Mouse (Mus musculus) frontal cortex, adult 2 months (tissue): ENCODE measurements around the gene Prkca. TPM values are rescaled to one million over a fixed set of nuclear protein-coding genes. Genes with fewer than 3 reads are reported as not detected.
A peak's percentile ranks its signal among the peaks of the same experiment; 100 is the strongest.

Source experiments
- DNase-seq, 2 experiments: peaks; one replicate each; pipeline ENCODE4 v3.0.0; 2022; ENCODE audit warnings: low spot score in 1 of 2; ENCODE audit errors: extremely low spot score in 1 of 2
- polyA plus RNA-seq: library from polyadenylated mRNA; depleted of rRNA; stranded (reverse); fragments of >200 nt; gene quantifications from 2 replicates; pipeline ENCODE4 v1.2.3, GENCODE M21; 2012

Gene Prkca
- polyA plus RNA-seq, 1 experiment: 80.3 TPM

DNA sequence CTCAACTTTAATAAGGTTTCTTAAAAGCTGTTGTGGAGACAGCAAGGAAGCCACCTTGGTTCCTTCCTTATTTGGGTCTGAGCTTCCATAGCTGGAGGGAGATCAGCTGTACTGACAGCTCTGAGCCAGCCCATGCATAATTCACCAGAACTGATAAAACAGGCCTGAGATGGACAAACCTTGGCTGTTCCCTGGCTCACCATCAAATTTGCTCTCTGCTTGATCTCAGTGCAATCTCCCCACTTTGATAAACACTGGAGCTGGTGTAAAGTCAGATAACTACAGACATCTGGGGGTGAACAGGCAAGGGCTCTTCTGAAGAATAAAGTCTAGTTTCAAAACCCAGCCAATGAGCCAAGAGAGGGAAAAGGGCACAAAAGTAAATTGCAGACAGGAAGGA lies 261.1 kb downstream of the Prkca start:
- DNase-seq: no peak

DNA sequence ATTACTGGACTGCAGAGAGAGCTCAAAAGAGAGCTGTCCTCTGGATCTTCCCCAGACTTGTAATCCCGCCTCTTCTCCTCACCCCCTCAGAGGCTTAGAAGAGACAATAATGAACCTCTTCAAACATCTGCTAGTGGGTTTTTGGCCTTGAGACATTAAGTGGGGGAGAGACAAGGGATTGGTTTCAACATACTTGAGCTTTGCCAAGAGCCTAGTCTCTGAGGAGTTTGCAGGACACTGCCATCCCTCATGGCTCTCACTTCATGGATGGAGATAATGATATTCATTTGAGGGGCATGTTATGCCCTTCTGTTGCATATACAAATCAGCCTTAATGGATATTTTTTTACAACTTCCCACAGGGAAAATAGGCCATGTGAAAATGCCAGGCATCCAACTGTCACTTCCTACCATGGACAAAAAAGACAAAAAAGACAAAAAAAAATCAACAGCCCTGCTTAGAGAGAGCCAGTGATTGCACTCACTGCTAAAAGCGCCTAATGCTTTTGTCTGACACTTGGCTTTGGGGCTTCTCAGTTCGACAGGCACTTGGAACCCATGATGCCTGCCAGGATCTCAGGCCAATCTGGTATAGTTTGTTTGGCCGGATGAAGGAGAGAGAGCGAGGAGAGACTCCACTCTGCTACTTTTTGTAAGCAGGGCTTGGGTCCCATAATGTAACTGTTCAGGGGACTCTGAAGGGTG lies 263.6 kb downstream of the Prkca start:
- DNase-seq: no peak

DNA sequence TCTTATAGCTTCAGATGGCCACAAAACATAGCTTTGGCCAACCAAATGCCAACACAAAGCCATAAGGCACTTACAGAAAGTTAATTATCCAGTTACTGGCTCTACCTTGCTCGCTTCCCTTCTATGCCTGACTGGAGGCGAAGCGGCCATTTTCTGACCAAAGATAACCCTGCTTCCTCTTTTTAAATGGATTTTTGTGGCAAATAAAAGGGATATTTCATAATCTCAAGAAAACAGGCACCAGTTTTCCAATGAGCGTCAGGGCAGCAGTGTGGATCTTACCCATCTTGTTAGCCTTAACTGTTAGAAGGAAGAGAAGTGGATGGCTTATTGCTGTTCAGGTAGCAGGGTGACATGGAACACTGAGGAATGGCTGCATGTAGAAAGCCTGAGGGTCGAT lies 264.3 kb downstream of the Prkca start:
- no peak for DNase-seq

DNA sequence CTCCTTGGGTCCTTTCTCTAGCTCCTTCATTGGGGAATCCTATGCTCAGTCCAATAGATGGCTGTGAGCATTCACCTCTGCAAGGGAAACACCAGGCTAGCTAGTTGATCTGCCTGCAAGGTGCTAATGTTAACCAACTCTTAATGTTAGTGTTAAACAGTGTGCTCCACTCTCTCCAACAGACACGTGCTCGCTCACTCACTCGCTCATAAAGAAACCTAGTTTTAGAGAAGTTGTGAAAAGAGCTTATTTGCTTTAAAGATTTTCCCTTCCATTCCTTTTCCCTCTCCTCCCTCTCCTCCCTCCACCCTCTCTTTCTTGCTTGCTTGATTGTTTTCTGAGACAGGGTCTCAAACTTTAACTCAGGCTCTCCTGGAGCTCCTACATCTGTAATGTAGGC lies 266.2 kb downstream of the Prkca start:
- DNase-seq: no peak

DNA sequence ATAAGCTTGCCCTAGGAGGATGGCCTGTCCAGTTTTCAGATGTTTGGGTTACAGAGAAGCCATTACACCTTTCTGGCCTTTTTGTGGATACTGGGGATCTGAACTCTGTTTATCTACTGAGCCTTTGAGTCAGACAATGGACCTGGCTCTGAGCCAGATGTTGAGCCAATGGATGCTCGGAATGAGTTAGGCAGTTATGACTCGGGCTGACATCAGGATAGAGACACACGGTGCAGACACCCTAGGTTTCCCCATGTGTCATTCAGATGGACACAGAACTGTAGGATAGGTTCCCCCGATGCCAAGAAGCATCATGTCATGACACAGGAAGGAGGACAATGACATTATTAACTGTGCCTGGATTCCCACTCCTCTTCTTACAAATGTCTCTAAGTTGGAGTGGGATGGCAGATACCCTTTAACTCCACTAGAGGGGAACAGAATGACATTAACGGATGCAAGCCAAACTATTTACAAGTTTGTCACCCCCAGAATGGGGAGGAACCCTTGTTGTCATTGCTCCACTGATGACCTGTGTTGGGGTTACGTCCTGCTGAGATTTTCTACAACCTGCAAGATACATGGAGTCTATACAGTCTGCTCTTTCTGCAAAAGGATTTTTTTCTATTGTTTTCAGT lies 271.0 kb downstream of the Prkca start:
- no peak for DNase-seq

DNA sequence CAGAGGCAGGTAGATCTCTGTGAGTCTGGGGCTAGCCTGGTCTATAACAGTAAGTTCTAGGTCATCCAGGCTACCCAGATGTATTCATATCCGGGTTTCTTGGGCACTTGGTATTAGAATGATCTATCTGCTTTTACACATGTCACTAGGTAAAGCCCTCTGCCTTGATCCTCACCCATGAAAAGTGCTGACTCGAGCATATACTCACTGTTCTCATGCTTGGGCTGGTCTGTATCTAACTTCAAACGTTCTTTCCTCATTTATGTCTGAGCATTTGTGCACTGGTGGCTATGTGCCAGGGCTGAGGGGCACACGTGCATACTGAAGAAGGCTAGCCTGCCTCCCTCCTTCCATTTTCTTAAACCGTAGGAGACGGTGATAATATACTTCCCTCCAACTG lies 272.5 kb downstream of the Prkca start:
- DNase-seq: no peak

DNA sequence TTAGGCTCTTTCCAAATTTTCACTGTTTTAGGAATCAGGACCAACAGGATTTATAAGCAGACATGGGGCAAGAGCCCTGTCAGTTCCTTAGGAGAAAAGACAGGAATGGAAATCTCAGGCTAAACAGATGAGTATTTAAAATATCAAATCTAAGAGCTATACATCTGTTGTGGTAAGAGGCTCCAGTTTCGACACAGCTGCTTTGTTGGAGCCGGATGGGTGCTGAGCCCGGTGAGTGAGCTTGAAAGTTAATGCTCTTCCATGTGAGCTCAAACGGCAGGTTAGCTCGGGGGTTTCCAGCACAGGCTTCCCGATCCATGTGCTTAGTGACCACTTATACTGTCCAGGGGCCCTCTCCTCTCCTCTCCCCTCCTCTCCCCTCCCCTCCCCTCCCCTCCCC lies 273.7 kb downstream of the Prkca start:
- DNase-seq: no peak

DNA sequence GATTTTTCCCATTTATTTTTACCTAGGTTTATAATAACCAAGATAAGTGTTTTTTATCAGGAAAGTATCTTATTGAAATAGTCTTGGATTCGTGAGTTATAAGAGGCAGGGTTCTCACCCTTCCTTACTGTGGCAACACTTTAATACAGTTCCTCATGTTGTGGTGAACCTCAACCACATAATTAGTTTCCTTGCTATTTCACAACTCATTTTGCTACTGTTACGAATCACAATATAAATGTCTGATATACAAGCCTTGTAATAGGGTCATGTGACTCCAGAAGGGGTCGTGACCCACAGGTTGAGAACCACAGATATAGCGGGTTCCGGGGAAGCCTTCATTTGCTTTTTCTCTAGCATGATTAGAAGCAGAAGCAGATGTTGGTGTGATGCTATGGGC lies 275.3 kb downstream of the Prkca start:
- no peak for DNase-seq

DNA sequence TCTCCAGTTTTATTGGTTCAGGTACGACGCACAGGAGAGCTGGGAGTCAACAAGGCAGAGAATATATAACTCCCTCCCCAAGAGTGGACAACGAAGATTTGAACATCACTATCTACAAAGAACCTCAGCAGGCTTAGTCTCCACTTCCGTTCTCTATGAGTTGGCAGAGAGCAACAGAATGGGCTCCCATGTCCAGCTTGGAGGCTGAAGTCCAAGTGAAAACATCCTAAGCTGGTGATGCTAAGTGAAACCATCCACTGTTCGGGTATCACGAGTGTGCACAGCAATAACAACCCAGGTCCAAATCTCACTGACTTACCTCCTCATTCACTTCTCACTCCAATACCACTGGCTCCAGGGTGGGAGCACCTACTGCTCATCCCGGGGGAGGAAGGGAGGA lies 276.6 kb downstream of the Prkca start:
- DNase-seq: no peak

DNA sequence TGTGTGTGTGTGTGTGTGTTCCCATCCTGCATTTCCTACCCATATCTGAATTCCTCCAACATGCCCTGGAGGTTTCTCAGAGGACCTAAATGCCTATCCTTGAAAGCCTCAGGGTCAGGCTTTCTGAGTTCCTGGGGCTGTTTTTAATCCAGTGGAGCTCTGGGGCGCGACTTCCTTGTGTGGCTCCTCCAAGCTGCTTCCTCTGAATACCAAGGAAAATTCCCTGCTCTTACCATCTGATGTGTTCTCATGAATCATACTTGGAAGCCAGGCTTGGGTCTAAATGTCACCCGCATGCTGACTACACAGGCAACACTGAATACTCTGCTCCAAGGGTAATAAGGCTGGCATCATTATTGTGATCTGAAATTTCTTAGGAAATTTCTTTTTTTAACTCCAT lies 279.3 kb downstream of the Prkca start:
- peak in 1 of 2 experiments; percentile 68 for DNase-seq

DNA sequence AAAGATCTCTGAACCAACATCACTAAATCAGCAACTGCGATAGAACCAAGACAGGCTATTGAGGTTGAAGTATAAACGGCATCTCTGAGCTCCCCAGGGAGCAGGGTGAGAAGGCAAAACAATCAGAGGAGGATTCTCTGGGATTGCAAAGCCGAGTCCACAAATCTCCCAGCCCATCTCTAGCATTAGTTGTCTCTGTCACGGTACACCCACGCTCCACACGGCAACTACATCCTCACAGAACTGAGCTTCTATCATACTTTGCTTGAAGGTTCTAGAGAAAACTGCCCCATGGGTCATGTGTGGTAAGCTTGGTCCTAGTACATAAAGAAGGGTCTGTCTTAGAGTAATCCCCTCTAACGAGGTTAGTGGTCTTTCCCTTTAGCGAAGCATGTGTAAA lies 280.6 kb downstream of the Prkca start:
- DNase-seq: no peak

DNA sequence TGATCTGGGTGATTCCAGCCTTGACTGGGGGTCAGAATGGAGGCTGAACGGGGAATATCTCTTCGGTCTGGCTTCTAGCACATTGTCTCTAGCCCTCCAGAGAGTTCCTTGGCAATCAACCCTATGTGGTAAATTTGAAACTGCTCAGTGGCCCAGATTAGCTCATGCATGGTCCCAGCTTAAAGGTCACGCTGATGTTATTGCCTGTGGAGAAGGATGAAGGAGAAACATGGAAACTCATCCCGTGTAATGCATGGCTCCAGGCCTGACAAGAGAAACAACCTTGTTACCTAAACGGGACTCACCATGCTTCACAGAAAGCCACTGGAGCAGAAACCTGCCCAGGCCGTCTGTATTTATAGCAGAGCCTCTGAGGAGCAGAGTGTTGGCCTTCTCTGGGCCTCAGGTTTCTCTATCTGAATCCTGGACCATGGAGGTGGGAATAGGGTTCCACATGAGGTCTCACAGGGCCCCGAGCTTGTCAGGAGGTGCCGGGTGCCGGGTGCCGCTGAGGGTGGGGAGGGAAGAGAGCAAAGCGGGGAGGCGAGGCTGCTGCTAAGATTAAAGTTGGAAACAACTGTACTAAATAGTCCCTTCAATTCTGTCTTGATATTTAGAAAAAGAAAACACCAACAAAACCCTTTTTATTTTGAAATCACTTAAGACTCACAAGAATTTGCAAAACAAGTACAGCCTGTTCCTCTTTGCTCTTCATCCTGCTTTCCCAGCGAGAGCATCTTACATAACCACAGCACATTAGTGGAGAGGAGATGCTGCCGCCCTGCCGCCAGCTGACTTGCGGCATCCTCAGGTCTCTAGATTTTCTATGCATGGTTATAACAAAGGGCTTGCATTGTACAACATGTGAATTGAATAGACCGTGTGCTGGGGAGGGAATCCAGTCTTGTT lies 281.9 kb downstream of the Prkca start:
- DNase-seq: peak; percentile 49 to 77

DNA sequence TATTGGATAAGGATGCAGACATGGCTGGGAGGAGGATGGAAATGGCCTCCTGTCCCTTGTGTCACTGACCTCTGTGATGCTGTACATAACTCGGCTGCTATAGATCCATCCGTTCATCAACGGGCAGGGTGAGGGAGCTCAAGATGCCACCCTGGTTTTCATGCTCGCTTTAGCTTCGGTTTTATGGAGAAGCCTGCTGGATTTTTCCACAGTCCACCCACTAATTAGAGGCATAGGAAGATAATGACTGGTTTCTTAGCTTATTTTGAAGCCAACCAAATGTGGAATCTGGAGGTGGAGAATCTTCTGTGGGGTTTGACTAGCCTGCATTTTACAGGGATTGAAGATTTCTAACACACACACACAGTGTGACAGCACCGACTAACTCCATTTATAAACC lies 286.6 kb downstream of the Prkca start:
- DNase-seq: peak in 1 of 2 experiments; percentile 48

DNA sequence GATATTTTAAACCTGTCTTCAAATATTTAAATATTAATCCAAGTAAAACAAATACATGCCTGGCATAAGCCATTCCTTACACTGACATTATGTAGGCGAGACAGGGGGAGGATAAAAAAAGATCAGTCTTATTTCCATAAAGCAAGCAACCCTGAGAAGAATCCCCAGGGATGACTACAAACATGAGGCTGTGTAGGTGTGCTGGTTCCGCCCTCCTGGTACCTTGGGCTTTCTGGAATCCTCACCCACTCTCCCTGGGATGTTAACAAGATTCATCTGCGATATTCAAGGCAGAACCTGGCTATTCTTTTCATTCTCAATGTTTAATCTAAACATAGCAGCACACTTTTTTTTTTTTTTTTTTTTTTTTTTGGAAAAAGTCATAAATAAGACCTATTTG lies 289.1 kb downstream of the Prkca start:
- DNase-seq: peak; percentile 38 to 58

DNA sequence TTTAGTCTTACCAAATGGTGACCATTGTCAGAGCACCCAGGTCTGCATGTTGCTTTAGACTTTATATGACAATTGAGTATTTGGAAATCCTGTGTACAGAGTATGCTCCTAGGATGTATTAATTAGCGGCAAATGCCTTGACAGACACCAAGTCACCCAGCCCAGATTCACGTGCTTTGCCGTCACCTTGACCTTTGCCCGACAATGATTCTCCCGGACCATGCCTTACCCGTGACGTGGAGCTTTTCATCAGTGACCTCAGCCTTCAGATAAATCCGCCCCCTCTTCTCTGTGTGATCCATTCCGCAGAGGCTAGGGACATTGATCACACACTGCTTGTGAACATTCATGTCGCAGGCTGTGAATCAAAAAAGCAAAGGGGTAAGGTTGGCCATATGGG lies 290.0 kb downstream of the Prkca start:
- DNase-seq: no peak

DNA sequence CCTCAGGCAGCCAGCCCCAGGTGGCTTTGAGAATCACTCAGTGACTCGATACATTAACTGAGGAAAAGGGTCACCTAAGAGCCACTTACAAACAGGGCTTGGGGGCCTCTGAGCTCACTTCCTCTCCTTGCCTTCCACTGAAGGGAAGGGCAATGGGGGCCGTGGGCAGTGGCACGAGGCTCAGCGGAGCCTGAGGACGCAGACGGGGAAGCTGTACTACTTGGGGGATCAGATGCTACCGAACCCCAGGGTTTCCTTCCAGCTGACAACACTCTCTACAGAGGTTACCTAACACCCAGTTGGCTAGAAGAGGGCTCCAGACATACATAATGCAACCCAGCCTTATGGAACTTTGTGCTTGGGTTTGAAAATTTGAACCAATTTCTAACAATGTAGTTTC lies 302.1 kb downstream of the Prkca start:
- no peak for DNase-seq

DNA sequence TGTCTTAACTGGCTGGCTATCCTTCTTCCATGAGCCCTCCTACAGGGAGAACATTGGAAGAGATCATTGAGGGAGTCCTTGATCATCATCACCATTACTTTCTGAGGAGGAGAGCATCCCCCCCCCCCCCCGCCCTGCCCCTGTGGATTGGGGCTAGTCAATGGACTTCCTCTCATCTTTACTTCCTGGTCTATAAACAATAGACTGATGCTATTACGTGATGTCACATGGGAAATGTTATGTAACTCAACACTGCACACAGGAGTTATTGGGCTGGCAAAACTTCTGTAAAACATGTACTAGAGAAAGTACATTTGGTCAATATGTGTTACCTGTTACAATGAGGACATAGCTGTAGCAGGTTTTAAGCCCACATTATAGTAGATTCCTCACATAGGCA lies 302.9 kb downstream of the Prkca start:
- no peak for DNase-seq

DNA sequence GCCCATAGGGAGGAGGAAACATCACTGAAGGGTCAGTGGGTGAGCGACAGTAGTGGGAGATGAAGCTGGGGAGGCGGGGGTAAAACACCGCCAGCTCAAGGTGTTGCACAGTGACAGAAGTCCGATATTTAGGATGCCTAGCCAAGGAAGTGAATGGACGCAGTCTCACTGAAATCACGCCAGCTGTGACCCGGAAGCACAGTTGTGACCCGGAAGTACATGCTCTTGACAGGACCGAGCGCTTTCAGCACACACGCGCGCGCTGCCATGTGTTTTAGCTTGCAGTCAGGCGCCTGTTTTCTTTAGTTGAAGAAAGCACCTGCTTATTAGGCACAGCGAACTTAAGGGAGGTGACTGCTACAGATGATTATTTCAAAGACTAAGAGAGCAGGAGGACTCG lies 304.0 kb downstream of the Prkca start:
- DNase-seq: no peak

DNA sequence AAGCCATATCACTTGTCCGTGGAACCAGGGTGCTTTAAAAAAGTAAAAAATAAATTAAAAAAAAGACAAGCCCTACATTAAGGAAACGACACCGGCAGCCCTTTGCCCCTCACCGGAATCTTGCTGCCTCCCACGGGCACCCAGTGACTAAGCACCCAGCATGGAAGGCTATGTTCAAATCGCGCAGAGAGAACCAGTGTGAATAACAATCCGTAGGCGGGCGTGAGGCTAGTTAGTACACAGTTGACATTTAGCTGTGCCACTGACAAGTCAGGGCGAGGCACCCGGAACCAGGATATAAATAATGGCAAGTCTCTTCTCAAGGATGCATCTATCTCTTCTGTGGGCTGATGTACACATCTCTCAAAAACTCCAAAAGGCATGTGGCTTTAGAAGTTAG lies 304.7 kb downstream of the Prkca start:
- peak; percentile 60 to 71 for DNase-seq

DNA sequence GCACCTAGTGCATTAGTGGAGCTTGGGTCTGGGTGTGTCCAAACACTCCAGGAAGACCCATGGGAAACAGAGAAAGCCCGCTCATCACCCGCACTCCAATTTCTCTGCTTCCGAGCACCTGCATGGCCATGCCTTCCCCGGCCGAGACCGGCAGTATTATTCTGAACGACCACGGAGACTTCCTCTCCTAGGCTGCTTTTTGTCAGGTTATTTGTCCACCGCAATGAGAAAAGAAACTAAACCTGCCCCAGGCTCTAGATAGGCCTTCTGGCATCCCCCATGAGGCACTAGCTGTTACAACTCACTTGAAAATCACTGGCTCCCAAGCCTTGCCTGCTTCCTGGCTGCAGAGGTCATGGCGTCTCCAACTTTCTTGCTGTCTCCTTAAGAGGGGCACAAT lies 307.4 kb downstream of the Prkca start:
- no peak for DNase-seq

DNA sequence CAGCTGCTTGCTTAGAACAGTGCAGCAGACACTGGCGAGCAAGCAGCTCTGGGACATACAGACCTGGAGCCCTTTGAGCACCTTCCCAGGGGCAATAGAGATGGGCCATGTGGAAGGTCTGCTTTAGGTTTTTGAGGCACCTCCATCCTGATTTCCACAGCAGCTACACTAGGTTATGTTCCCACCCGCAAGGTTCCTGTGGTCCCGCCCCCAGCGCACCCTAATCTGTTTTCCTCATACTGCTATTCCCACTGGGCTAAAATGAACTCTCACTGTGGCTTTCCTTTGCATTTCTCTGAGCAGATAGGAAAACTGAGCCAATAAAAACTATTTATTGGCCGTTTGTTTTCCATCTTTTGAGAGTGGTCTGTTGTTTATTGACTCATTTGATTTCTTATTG lies 308.0 kb downstream of the Prkca start:
- DNase-seq: no peak

DNA sequence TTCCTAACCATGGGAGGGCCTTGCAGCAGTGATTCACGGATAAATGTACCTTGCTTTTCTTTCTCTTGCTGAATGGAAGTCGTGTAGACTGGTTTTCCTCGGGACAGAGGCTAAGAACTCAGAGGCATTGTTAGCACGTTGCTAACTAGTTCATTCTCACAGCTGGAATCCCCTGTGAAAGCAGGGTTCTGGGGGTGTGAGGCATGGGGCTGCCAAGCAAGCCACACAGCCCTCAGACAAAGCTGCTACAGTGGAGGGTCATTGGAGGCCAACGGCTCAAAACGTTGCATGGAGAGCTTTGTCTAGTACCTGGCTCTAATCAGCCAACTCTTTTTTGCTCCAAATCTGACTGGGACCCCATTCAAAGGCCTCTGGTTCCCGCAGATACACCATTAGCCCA lies 309.4 kb downstream of the Prkca start:
- DNase-seq: no peak
